Mouse (Mus musculus) neutrophil, adult 83 days (primary cell): Measurements from ENCODE around the gene Afap1. TPM values are rescaled to one million over a fixed set of nuclear protein-coding genes. Genes with fewer than 3 reads are reported as not detected.

Source experiments
- total RNA-seq, 2 experiments: library from RNA; stranded (reverse); gene quantifications; one replicate each; pipeline ENCODE4 v1.2.4; 2023

The Afap1 gene
- 1 to 10 TPM; 6.6 to 7.1 TPM for total RNA-seq

DNA sequence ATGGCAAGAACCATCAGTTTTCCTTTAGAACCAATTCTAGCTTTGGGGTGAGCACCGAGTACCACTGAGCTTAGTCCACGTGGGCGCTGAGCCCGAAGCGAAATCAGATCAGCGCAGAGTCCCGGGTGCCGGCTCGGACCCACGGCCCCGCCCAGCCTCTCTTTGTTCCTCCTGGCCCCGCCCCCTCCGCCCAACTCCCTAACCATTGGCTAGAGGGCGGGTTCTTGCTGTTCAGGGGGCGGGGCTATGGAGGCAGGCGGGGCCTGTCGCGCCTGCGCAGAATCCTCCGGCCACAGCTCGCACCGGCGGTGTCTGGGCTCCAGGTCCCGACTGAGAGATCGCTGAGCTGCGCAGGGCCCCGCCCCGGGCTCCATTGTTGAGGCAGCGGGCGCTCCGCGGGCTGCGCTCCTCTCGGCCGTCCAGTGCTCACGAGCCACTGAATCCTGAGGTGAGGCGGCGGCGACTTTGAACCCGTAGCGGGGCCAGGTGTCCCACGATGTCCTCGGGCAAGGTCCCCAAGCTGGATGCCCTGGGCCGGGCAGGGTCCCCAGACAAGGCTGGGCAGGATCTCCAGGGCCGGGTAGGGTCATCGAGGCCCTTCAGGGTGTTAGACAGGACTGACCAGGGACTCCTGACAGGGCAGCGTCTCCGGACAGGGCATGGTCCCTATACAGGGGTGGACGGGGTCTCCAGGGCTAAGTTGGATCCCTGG is at the start of gene Afap1:
Gene Afap1, plus strand, starts transcription at position 227 of the 712 bp plus-strand sequence.

Other genes starting within 250 kb of the Afap1 start
- under 1 TPM in 1 of 2 experiments, not detected in 1; 0.44 TPM for gene Htra3, start 213.5 kb upstream of the Afap1 start, total RNA-seq
- gene Sh3tc1, start 153.3 kb upstream of the Afap1 start, total RNA-seq = 10 to 100 TPM; 17.8 to 27.7 TPM
- gene Ablim2, start 135.4 kb upstream of the Afap1 start, total RNA-seq = 1 to 10 TPM in 1 of 2 experiments, not detected in 1; 1.3 TPM